Mouse (Mus musculus): ENCODE data around the gene Fbxl17. TPM values are rescaled to one million over a fixed set of nuclear protein-coding genes. Genes with fewer than 3 reads are reported as not detected.

Fbxl17 gene
- polyA plus RNA-seq, 1 experiment, result 5.9 TPM

GRCm38 (mm10) chr17:63229111-63229510, 270.7 kb downstream of the Fbxl17 start:
- TF ChIP-seq CTCF (IDR thresholded peaks at IDR 0.05; ENCODE audit: extremely low read depth, insufficient read length, insufficient replicate concordance, low read depth, low read length) (no peak), POLR2A (IDR thresholded peaks at IDR 0.05; ENCODE audit: low read depth, low read length) (no peak)
- WGBS, result 72% methylated on average over 4 of the region's 4 CpGs
- H3K27ac ChIP-seq (ENCODE audit: insufficient read depth, low read depth, low read length), result no peak overlapping the region
- no peaks in the 10 kb centered on the region for H3K27me3 ChIP-seq (ENCODE audit: control insufficient read depth, insufficient read depth, low read length)
- no peaks in the 10 kb centered on the region for H3K36me3 ChIP-seq (ENCODE audit: control insufficient read depth, insufficient read depth, low read length)
- no peaks in the 10 kb centered on the region for H3K4me1 ChIP-seq (ENCODE audit: control insufficient read depth, insufficient read depth, insufficient read length, low read length)
- H3K4me3 ChIP-seq (ENCODE audit: low read depth, low read length), result no peak overlapping the region

GRCm38 (mm10) chr17:63226380-63226779, 273.4 kb downstream of the Fbxl17 start:
- WGBS, result 75% methylated on average over 2 of the region's 2 CpGs
- Histone ChIP-seq H3K27ac (ENCODE audit: insufficient read depth, low read depth, low read length) (no peak overlapping the region), H3K27me3 (ENCODE audit: control insufficient read depth, insufficient read depth, low read length) (no peaks in the 10 kb centered on the region), H3K4me1 (ENCODE audit: control insufficient read depth, insufficient read depth, insufficient read length, low read length) (no peaks in the 10 kb centered on the region), H3K4me3 (ENCODE audit: low read depth, low read length) (no peak overlapping the region), H3K36me3 (ENCODE audit: control insufficient read depth, insufficient read depth, low read length) (peaks cover 3% of the 10 kb centered on the region; the same call in 1 of the 2 replicates)
- TF ChIP-seq POLR2A (IDR thresholded peaks at IDR 0.05; ENCODE audit: low read depth, low read length), result no peak
- TF ChIP-seq CTCF (IDR thresholded peaks at IDR 0.05; ENCODE audit: extremely low read depth, insufficient read length, insufficient replicate concordance, low read depth, low read length), result no peak

GRCm38 (mm10) chr17:63225959-63226358, 273.9 kb downstream of the Fbxl17 start:
- no peak overlapping the region for H3K27ac ChIP-seq (ENCODE audit: insufficient read depth, low read depth, low read length)
- TF ChIP-seq CTCF (IDR thresholded peaks at IDR 0.05; ENCODE audit: extremely low read depth, insufficient read length, insufficient replicate concordance, low read depth, low read length), result no peak
- H3K4me1 ChIP-seq (ENCODE audit: control insufficient read depth, insufficient read depth, insufficient read length, low read length), result no peaks in the 10 kb centered on the region
- 100% methylated on average over 1 of the region's 1 CpGs for WGBS
- no peaks in the 10 kb centered on the region for H3K27me3 ChIP-seq (ENCODE audit: control insufficient read depth, insufficient read depth, low read length)
- H3K4me3 ChIP-seq (ENCODE audit: low read depth, low read length), result no peak overlapping the region
- H3K36me3 ChIP-seq (ENCODE audit: control insufficient read depth, insufficient read depth, low read length), result peaks cover 3% of the 10 kb centered on the region; the same call in 1 of the 2 replicates

- no peak overlapping the region for H3K4me3 ChIP-seq (ENCODE audit: low read depth, low read length)
- no peaks in the 10 kb centered on the region for H3K4me1 ChIP-seq (ENCODE audit: control insufficient read depth, insufficient read depth, insufficient read length, low read length)
- no peaks in the 10 kb centered on the region for H3K27me3 ChIP-seq (ENCODE audit: control insufficient read depth, insufficient read depth, low read length)
- H3K36me3 ChIP-seq (ENCODE audit: control insufficient read depth, insufficient read depth, low read length), result peaks cover 3% of the 10 kb centered on the region; the same call in 1 of the 2 replicates
- TF ChIP-seq CTCF (IDR thresholded peaks at IDR 0.05; ENCODE audit: extremely low read depth, insufficient read length, insufficient replicate concordance, low read depth, low read length), result no peak
- TF ChIP-seq POLR2A (IDR thresholded peaks at IDR 0.05; ENCODE audit: low read depth, low read length), result no peak
- WGBS, result 80% methylated on average over 4 of the region's 4 CpGs
- no peak overlapping the region for H3K27ac ChIP-seq (ENCODE audit: insufficient read depth, low read depth, low read length)
Observed at GRCm38 (mm10) chr17:63223675-63224074, 276.1 kb downstream of the Fbxl17 start.

- Histone ChIP-seq H3K4me3 (ENCODE audit: low read depth, low read length) (no peak overlapping the region), H3K4me1 (ENCODE audit: control insufficient read depth, insufficient read depth, insufficient read length, low read length) (no peaks in the 10 kb centered on the region), H3K27me3 (ENCODE audit: control insufficient read depth, insufficient read depth, low read length) (no peaks in the 10 kb centered on the region), H3K36me3 (ENCODE audit: control insufficient read depth, insufficient read depth, low read length) (peaks cover 3% of the 10 kb centered on the region; the same call in 1 of the 2 replicates), H3K27ac (ENCODE audit: insufficient read depth, low read depth, low read length) (no peak overlapping the region)
- TF ChIP-seq POLR2A (IDR thresholded peaks at IDR 0.05; ENCODE audit: low read depth, low read length), result no peak
- no peak for TF ChIP-seq CTCF (IDR thresholded peaks at IDR 0.05; ENCODE audit: extremely low read depth, insufficient read length, insufficient replicate concordance, low read depth, low read length)
- 94% methylated on average over 3 of the region's 3 CpGs for WGBS
Observed at GRCm38 (mm10) chr17:63221632-63222031, 278.2 kb downstream of the Fbxl17 start.

GRCm38 (mm10) chr17:63220821-63221220, 279.0 kb downstream of the Fbxl17 start:
- TF ChIP-seq CTCF (IDR thresholded peaks at IDR 0.05; ENCODE audit: extremely low read depth, insufficient read length, insufficient replicate concordance, low read depth, low read length), result no peak
- TF ChIP-seq POLR2A (IDR thresholded peaks at IDR 0.05; ENCODE audit: low read depth, low read length), result no peak
- WGBS, result 84% methylated on average over 5 of the region's 5 CpGs
- no peaks in the 10 kb centered on the region for H3K27me3 ChIP-seq (ENCODE audit: control insufficient read depth, insufficient read depth, low read length)
- no peak overlapping the region for H3K27ac ChIP-seq (ENCODE audit: insufficient read depth, low read depth, low read length)
- H3K36me3 ChIP-seq (ENCODE audit: control insufficient read depth, insufficient read depth, low read length), result peaks cover 3% of the 10 kb centered on the region; the same call in 1 of the 2 replicates
- H3K4me3 ChIP-seq (ENCODE audit: low read depth, low read length), result no peak overlapping the region
- no peaks in the 10 kb centered on the region for H3K4me1 ChIP-seq (ENCODE audit: control insufficient read depth, insufficient read depth, insufficient read length, low read length)

GRCm38 (mm10) chr17:63217016-63217415, 282.8 kb downstream of the Fbxl17 start:
- H3K4me1 ChIP-seq (ENCODE audit: control insufficient read depth, insufficient read depth, insufficient read length, low read length), result no peaks in the 10 kb centered on the region
- no peak overlapping the region for H3K27ac ChIP-seq (ENCODE audit: insufficient read depth, low read depth, low read length)
- no peaks in the 10 kb centered on the region for H3K27me3 ChIP-seq (ENCODE audit: control insufficient read depth, insufficient read depth, low read length)
- TF ChIP-seq CTCF (IDR thresholded peaks at IDR 0.05; ENCODE audit: extremely low read depth, insufficient read length, insufficient replicate concordance, low read depth, low read length) (no peak), POLR2A (IDR thresholded peaks at IDR 0.05; ENCODE audit: low read depth, low read length) (no peak)
- WGBS, result 96% methylated on average over 1 of the region's 1 CpGs
- no peak overlapping the region for H3K4me3 ChIP-seq (ENCODE audit: low read depth, low read length)
- H3K36me3 ChIP-seq (ENCODE audit: control insufficient read depth, insufficient read depth, low read length), result no peaks in the 10 kb centered on the region

All from small intestine, adult 2 months (tissue).